Mouse (Mus musculus): ENCODE measurements around the gene Elob.

DNA sequence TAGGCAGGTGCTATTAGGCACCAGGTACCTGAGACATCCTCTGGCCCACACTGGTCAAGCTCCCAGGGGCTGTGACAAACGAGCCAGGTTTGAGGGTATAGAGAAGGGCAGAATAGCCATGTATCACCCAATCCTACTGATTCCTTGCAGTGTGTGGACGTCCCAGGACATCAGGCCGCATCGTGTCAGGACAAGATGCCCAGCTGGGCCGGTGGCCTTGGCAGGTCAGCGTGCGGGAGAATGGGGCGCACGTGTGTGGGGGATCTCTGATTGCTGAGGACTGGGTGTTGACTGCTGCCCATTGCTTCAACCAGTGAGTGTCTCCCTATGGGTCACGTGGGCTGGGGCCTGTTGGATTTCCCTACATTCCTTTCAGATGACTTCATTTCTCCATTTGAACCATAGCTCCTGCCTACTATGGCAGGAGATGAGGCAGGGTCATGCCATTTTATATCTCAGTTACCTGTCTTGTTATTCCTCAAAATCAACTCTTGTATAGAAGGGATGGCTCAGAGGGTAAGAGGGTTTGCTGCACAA lies 25.4 kb upstream of the Elob start:
- TF ChIP-seq EP300 (IDR thresholded peaks at IDR 0.05; ENCODE audit: low read depth) (no peak), CTCF (IDR thresholded peaks at IDR 0.05; ENCODE audit: low read depth) (no peak)
